Comparison of ENCODE assay signal across 8 mouse cellular contexts in the genomic region with DNA sequence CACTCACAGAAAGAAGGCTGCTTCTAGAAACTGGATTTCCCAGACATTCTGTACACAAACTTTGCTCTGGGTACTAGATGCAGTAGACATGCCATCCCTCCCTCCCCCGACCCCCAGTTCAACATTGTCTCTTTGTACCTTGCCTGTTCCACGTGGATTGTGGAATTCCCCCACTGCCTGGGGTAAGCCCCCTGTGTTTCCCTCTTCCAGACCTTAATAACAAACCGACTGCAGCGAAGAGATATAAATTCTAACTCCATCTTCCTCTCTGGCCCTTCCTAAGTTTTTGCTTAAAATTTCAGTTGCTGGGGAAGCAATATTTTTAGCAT.
DNase-seq lines count a peak whose midpoint lies in the region; ATAC-seq and TF ChIP-seq lines count a peak whose summit lies in the region.
"Had no signal": no experiment of that assay in that cellular context is flagged by ENCODE, and none has a peak within 500 bp of the region (broad histone marks: within the 10 kb centered on the region; RNA-seq: fewer than 3 reads in every experiment).

No protein-coding gene starts in this region.

- peak overlapping the region; percentile 75 for H3K4me2 ChIP-seq in lung, embryonic 14.5 days
- peak overlapping the region; percentile 59; the same call in 1 of the 2 replicates for H3K4me2 ChIP-seq in forebrain, embryonic 14.5 days (ENCODE audit: low read length)
- peak overlapping the region; percentile 72 for H3K4me2 ChIP-seq in limb, embryonic 13.5 days (replicated peaks)
- peak overlapping the region; percentile 60 for H3K4me2 ChIP-seq in stomach, embryonic 15.5 days

- H3K4me3 ChIP-seq in lung, embryonic 14.5 days (ENCODE audit: low read depth, low read length), result peak overlapping the region; percentile 40; the same call in 1 of the 2 replicates
- H3K4me3 ChIP-seq in forebrain, embryonic 14.5 days (ENCODE audit: low read depth, low read length), result no peak overlapping the region
- peak overlapping the region; percentile 51 for H3K4me3 ChIP-seq in limb, embryonic 13.5 days
- H3K4me3 ChIP-seq in stomach, embryonic 15.5 days (replicated peaks), result peak overlapping the region; percentile 31; the same call in 1 of the 2 replicates

- DNase-seq in lung, embryonic 14.5 days, result no peak
- DNase-seq in lung, postnatal 36 days, result no peak
- DNase-seq in forebrain, embryonic 14.5 days (ENCODE audit: low spot score), result no peak
- DNase-seq in spleen, postnatal 4 days (ENCODE audit: low spot score in 2 of 2), result no peak
- no peak for DNase-seq in cerebellum, adult 11-12 months
- DNase-seq: cerebellum, adult 9-11 months had no signal

- H3K9ac ChIP-seq in lung, embryonic 14.5 days, result peak overlapping the region; percentile 62; the same call in 1 of the 2 replicates
- no peak overlapping the region for H3K9ac ChIP-seq in forebrain, embryonic 14.5 days (ENCODE audit: low read length)
- peak overlapping the region; percentile 79 for H3K9ac ChIP-seq in limb, embryonic 13.5 days
- no peak overlapping the region for H3K9ac ChIP-seq in stomach, embryonic 15.5 days

- TF ChIP-seq CTCF in lung, embryonic 14.5 days (IDR thresholded peaks at IDR 0.05; ENCODE audit: low read depth), result no peak

- WGBS in lung, embryonic 14.5 days, result 28% methylated on average over 4 of the region's 4 CpGs
- WGBS in forebrain, embryonic 14.5 days, result 46% methylated on average over 4 of the region's 4 CpGs
- 12% methylated on average over 4 of the region's 4 CpGs for WGBS in limb, embryonic 13.5 days
- 37% methylated on average over 4 of the region's 4 CpGs for WGBS in stomach, embryonic 15.5 days

- peak overlapping the region; percentile 86 for H3K27ac ChIP-seq in lung, embryonic 14.5 days (ENCODE audit: low read depth)
- H3K27ac ChIP-seq in forebrain, embryonic 14.5 days (ENCODE audit: low read depth, low read length), result no peak overlapping the region
- peak overlapping the region; percentile 99 for H3K27ac ChIP-seq in limb, embryonic 13.5 days
- H3K27ac ChIP-seq in stomach, embryonic 15.5 days, result peak overlapping the region; percentile 49; the same call in 1 of the 2 replicates

- peak; percentile 51; the same call in 1 of the 2 replicates for ATAC-seq in lung, embryonic 14.5 days (ENCODE audit: insufficient read depth)
- no peak for ATAC-seq in forebrain, embryonic 14.5 days
- ATAC-seq in limb, embryonic 13.5 days (ENCODE audit: low FRiP score, low read depth), result peak; percentile 16; the same call in 1 of the 2 replicates
- 0 out of 2 replicates have a peak, but pooled peaks have one; percentile 37 for ATAC-seq in stomach, embryonic 15.5 days (ENCODE audit: insufficient read depth, low FRiP score, low read depth)

- H3K27me3 ChIP-seq in lung, embryonic 14.5 days (ENCODE audit: insufficient read depth, low read length), result no peaks in the 10 kb centered on the region
- H3K27me3 ChIP-seq in forebrain, embryonic 14.5 days (replicated peaks; ENCODE audit: control insufficient read depth, insufficient read depth, low read length), result 0 out of 2 replicates have a peak, but pooled peaks cover 3% of the 10 kb centered on the region
- H3K27me3 ChIP-seq in limb, embryonic 13.5 days, result no peaks in the 10 kb centered on the region
- no peaks in the 10 kb centered on the region for H3K27me3 ChIP-seq in stomach, embryonic 15.5 days (replicated peaks)

- H3K4me1 ChIP-seq in lung, embryonic 14.5 days (ENCODE audit: insufficient read depth), result no peaks in the 10 kb centered on the region
- H3K4me1 ChIP-seq in forebrain, embryonic 14.5 days (ENCODE audit: control insufficient read depth, insufficient read depth, low read length), result peaks cover 7% of the 10 kb centered on the region
- H3K4me1 ChIP-seq in limb, embryonic 13.5 days, result peaks cover 37% of the 10 kb centered on the region
- no peaks in the 10 kb centered on the region for H3K4me1 ChIP-seq in stomach, embryonic 15.5 days

- H3K36me3 ChIP-seq in lung, embryonic 14.5 days (ENCODE audit: insufficient read depth), result no peaks in the 10 kb centered on the region
- H3K36me3 ChIP-seq in forebrain, embryonic 14.5 days (ENCODE audit: control insufficient read depth, insufficient read depth, low read length), result no peaks in the 10 kb centered on the region
- H3K36me3 ChIP-seq in limb, embryonic 13.5 days, result no peaks in the 10 kb centered on the region
- H3K36me3 ChIP-seq in stomach, embryonic 15.5 days, result no peaks in the 10 kb centered on the region

- no peaks in the 10 kb centered on the region for H3K9me3 ChIP-seq in lung, embryonic 14.5 days (ENCODE audit: low read depth, low read length)
- no peaks in the 10 kb centered on the region for H3K9me3 ChIP-seq in forebrain, embryonic 14.5 days (replicated peaks; ENCODE audit: control insufficient read depth, low read length)
- H3K9me3 ChIP-seq in limb, embryonic 13.5 days, result no peaks in the 10 kb centered on the region
- H3K9me3 ChIP-seq in stomach, embryonic 15.5 days, result no peaks in the 10 kb centered on the region

Comparison
In these comparisons a context has a peak if more than half of its experiments do, and no peak if none do; other contexts are left out.
1. H3K9ac ChIP-seq: peak in lung, embryonic 14.5 days (single experiment) and limb, embryonic 13.5 days (single experiment); none in forebrain, embryonic 14.5 days (single experiment) and stomach, embryonic 15.5 days (single experiment).
2. Peak in every context shown above with its lines, with median percentiles within 50 percentile points of each other: H3K4me2 ChIP-seq.